Mouse (Mus musculus): ENCODE data around the gene Foxf1.
A peak's percentile ranks its signal among the peaks of the same experiment; 100 is the strongest.

Foxf1 gene

DNA sequence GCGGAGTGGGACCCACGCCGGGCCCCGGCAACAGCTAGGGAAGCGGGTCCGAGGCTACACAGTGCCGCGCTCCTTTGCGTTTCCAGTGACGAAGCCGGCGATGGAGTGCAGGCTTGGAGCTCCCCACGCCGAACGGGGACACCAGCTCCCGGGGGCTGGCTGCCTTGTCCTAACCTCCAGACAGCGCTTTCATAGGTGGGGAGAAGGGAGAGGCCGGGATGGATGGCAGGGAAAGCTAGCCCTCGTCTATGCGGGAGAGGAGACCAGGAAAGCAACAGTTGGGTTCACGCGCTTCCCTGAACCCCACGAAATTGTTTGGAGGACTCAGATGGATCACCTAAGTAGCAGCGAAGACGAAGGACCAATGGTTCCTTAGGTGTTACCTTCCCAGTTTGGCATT, 30.9 kb downstream of the Foxf1 start:
- no peak for DNase-seq (ENCODE audit: low read depth)

DNA sequence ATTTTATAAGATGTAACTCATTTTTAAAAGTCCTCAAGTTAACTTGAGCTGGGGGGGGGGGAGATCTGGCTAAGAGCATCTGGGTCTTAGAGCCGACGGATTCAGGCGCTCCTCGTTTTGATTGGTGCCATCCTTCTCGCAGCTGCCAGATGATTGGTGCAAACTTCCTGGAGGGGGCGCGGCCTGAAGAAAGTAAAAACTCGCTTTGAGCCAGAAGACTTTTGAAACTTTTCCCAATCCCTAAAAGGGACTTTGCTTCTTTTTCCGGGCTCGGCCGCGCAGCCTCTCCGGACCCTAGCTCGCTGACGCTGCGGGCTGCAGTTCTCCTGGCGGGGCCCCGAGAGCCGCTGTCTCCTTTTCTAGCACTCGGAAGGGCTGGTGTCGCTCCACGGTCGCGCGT, 31.8 kb downstream of the Foxf1 start, which contains the start of gene Foxc2:
Gene Foxc2, plus strand, starts transcription at position 224 of the 400 bp plus-strand sequence.
- DNase-seq (ENCODE audit: low read depth): peak; percentile 86

DNA sequence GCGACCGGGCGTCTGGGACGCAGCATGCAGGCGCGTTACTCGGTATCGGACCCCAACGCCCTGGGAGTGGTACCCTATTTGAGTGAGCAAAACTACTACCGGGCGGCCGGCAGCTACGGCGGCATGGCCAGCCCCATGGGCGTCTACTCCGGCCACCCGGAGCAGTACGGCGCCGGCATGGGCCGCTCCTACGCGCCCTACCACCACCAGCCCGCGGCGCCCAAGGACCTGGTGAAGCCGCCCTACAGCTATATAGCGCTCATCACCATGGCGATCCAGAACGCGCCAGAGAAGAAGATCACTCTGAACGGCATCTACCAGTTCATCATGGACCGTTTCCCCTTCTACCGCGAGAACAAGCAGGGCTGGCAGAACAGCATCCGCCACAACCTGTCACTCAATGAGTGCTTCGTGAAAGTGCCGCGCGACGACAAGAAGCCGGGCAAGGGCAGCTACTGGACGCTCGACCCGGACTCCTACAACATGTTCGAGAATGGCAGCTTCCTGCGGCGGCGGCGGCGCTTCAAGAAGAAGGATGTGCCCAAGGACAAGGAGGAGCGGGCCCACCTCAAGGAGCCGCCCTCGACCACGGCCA, 32.5 kb downstream of the Foxf1 start:
- DNase-seq (ENCODE audit: low read depth): no peak

DNA sequence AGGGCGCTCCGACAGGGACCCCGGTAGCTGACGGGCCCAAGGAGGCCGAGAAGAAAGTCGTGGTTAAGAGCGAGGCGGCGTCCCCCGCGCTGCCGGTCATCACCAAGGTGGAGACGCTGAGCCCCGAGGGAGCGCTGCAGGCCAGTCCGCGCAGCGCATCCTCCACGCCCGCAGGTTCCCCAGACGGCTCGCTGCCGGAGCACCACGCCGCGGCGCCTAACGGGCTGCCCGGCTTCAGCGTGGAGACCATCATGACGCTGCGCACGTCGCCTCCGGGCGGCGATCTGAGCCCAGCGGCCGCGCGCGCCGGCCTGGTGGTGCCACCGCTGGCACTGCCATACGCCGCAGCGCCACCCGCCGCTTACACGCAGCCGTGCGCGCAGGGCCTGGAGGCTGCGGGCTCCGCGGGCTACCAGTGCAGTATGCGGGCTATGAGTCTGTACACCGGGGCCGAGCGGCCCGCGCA, 33.0 kb downstream of the Foxf1 start:
- no peak for DNase-seq (ENCODE audit: low read depth)

DNA sequence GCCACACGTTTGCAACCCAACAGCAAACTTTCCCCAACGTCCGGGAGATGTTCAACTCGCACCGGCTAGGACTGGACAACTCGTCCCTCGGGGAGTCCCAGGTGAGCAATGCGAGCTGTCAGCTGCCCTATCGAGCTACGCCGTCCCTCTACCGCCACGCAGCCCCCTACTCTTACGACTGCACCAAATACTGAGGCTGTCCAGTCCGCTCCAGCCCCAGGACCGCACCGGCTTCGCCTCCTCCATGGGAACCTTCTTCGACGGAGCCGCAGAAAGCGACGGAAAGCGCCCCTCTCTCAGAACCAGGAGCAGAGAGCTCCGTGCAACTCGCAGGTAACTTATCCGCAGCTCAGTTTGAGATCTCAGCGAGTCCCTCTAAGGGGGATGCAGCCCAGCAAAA, 33.7 kb downstream of the Foxf1 start:
- no peak for DNase-seq (ENCODE audit: low read depth)

DNA sequence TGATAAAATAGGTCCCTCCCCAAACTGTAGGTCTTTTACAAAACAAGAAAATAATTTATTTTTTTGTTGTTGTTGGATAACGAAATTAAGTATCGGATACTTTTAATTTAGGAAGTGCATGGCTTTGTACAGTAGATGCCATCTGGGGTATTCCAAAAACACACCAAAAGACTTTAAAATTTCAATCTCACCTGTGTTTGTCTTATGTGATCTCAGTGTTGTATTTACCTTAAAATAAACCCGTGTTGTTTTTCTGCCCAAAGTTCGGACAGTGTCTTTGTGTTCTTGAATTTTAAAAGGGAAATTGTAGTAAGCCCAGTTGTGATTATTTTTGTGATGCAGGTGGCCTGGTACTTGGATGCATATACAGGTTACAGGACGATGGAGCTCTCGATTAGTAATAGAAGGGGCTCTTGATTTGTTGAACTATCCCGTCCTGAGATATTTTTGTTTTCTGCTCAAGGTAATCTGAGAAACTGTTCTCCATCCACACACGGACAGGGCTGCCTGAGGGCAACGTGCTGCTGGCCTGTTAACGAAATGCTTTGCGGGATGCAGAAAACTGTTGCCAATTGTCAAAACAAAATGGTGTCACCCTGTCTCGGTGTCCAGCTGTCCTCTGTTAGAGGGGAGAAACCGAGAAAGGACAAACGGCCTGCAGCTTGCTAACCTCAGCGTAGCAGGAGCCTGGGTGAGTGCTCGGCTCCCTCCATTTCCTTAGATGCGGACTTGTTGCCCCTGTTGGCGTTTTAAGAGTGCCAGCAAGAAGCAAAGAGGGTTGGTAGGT, 34.6 kb downstream of the Foxf1 start:
- no peak for DNase-seq (ENCODE audit: low read depth)

DNA sequence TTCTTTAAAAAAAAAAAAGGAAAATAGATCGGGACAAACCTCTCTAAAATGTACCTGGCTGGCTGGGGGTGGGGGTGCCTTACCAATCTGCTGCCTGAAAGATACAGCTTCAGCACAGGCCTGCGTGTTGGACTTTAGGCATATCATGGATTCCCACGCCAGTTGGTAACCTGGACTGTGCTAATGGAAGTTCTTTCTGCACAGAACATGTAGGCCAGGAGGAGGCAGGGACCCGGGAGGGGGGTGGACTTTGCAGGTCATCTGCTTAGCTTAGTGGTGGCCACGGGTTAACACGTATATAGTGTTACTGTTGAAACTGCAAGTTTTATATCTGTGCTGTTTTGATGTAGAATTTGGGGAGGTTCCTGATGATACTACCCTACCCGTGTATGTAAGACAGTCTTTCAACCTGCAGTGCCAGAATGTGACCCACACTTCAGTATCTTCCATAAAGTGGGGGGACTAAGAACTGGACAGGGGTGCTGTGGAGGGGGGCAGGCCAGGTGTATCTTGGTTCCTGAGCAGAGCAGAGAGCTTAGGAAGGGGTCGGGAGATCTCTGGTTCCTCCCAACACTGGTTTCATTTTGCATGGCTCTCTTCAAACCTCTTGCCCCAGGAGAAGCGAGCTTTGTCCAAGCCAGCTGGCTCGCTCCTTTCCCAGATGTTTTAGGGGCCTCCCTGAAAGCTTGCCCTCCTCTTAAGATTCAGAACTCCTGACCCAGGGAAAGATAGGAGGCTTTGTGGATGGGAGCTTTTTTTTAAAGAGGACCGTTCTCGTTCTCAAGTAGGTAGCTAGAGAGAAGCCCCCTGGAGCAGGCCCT, 35.7 kb downstream of the Foxf1 start:
- no peak for DNase-seq (ENCODE audit: low read depth)

DNA sequence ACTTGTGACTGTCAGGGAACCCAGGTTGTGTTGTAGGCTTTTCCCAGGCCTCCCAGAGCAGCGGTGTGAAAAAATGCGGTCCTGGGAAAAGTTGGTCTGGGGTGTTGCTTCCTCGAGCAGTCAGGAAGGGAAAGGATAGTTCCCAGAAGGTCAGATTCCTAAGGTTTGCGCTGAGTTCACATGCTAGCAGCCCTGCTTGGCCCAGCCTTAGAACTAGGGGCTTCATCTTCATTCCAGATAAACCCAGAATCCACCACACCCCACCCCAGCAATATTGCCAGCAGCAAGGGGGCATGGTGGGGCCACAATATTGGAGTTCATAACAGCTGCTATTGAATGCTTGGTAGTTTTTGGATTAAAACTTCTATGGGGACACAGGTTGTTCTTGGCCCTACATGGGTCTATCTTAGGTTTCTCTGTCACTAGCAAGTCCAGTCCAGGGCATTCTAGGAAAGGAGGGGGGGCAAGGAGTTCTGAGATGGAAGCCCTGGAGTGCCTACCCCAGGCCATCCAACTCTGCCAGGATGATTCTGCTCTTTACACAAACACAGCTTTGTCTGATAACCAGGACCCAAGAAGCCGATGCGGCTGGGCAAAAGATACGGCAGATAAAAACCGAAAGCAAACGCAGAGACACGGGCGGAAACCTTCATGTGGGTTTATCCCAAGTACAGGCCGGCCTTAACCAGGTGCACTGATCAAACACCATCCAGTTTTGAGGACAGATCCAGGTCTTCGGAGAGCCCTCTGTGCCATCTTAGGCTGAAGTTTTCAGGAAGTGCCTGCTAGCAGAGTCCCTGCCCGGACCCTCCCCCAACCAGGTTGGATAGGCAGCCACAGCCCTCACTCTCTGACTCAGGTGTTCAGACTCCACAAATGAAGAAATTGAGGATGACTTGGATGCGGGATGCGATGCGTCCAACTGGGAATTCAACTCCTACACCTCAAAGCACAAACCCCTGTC, 36.6 kb downstream of the Foxf1 start:
- DNase-seq (ENCODE audit: low read depth): no peak

DNA sequence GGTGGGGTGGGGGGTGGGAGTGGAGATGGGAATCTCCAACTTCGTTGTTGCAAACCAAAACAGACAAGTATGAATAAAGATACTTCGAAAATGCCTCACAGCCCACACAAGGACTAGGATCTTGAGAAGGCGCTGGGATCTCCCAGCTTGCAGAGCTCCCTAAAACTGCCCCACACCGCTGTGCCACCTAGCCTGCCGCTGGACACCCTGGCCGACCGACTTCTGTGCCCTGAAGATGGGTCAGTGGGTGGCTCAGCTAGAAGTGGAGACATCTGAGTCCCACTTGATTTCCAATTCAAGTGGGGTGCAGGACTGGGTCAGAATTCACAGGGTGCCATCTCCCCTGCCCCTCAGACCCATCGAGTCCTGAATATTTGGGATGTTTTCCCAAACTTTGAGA, 37.5 kb downstream of the Foxf1 start:
- DNase-seq (ENCODE audit: low read depth): no peak

DNA sequence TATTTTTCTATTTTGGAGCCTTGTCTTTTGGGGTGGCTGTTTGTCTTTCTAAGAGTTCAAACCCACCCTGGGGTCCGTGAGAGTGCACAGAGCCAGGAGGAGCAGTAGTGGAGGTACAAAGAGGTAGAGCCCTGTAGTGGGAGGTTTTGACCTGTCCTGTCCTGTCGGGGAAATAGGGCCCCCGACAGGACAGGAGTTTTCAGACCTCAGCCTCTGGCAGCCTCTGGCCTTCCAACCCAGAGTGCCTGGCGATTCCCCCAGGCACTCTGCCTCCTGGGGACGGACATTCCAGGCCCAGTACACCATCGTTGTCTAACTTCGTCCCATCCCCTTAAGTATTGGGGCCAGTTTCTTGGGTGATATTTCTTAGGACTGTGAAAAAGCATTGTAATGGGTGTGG, 38.2 kb downstream of the Foxf1 start:
- DNase-seq (ENCODE audit: low read depth): no peak

DNA sequence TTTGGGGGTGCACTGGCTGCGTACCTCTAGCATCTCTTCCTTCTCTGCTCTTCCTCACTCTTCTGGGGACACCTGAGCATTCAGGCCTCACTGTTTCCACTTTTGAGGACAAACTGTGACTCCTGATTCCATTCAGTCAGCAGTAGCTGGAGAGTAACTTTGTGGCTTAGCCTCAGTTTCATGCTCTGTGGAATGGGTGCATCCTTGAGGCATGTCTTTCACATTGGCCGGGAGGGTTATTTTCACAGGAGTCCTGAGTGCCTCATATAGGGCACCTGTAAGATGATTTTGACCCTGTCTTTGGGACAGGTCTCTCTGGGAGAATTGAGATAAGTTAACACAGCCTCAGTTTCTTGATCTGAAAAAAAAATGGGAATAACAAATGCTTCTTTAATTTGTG, 38.9 kb downstream of the Foxf1 start:
- no peak for DNase-seq (ENCODE audit: low read depth)

DNA sequence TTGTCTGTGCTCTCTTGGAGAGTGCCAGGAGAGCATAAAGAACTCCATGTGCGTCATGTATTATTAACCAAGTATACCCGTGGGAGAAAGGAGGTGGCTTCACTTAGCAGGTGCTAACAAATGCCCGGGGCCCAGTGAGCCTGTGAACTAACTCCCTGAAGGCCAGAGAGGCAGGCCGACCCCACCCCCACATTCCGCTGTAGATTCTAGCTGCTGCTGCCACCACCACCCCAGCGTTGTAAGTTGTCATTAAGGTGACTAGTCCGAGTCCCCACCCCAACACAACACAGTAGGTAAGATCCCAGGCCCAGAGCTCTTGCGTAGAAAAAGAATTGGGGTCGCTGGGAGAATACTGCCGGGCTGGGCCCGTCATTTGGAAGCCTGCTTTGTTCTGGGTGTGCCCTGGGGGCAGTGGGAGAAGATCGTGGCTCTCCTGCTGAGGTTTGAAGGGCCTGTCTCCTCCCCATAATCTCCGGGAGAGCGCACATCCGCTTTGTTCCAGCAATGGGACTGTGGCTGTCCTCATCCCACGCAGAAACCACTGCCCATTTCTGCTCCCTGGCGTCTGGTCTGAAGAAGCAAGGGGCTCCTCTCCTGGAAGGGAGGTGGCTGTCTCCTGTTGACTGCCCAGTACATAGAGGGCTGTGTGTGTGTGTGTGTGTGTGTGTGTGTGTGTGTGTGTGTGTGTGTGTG, 40.5 kb downstream of the Foxf1 start:
- DNase-seq (ENCODE audit: low read depth): no peak

DNA sequence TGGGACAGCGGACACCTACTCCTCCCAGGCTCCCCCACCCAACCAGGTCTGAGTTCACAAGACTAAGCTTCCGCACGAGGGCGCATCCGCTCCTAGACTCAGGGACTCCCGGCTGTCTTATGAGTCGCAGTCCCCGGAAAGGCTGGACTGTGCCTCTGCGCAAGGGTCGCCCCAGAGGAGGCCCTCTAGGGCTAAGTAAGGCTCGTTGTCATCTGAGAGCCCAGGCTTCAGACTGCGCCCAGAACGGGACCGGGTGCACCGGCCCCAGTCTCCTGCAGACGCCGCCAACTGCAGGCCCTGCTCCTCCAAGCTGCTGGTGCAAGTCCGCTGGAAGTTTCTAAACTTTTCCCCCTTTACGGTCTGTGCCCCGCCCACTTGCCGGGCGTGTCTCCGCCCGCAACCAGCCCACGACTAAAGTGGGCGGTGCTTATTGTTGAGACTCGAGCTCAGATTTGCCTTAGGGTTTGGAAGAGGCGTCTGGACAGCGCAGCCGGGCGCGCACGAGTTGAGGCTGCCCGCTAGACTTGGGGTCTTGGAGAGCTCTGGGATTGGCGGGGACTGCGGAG, 41.2 kb downstream of the Foxf1 start:
- peak; percentile 91 for DNase-seq (ENCODE audit: low read depth)

DNA sequence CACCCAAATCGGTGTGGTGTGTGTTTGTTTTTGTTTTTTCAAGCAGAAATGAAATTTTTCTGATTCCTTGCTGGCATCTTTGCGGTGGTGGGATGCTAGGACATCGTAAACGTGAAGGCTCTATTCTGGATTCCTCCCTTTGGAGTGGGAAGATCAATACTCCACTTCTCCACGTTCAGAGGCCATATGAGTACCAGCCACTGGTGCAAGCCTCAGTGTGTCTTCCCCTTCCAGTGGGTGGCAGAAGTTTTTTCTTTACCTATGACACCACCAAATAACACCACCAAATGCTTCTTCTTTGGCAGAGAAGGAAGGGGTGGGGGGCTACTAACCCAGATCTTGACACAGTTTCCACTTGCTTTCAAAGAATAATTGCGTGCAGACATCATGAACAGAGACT, 42.0 kb downstream of the Foxf1 start:
- DNase-seq (ENCODE audit: low read depth): no peak

DNA sequence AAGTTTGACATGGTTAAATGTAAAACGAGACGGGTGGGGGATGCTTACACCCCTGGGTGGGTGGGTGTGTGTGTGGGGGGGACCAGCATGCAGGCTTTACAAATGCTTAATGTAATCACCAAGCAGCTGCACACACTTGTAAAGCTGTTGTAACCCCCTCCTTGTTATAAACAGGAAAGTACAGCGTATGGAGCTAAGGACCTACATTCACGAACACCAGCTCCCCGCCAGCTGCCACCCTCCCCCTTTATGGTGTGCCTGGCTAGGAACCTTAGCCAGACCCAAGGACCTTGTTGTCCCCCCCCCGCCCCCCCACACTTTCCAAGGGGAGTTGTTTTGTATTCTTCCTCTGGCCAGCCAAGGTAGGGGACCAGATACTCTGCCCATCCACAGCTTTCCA, 42.5 kb downstream of the Foxf1 start:
- no peak for DNase-seq (ENCODE audit: low read depth)

DNA sequence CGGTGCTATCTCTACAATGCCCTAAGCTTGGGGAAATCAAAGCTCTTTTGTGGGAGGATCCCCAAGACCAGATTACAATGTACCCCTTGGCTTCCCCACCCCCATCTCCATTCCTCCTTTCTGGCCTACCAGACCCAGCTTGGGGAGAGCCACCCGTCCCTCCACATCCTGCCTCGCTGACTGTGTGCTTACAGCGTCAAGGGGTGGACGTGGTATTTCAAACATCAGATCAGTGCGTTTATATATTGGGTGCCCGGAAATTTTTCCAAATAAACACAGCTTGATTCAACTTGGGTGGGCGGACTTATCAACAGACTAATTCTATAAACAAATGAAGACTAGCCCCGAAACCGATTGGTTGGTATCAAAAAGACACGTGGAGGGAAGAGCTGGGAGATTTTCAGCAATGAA, 43.1 kb downstream of the Foxf1 start:
- no peak for DNase-seq (ENCODE audit: low read depth)

DNA sequence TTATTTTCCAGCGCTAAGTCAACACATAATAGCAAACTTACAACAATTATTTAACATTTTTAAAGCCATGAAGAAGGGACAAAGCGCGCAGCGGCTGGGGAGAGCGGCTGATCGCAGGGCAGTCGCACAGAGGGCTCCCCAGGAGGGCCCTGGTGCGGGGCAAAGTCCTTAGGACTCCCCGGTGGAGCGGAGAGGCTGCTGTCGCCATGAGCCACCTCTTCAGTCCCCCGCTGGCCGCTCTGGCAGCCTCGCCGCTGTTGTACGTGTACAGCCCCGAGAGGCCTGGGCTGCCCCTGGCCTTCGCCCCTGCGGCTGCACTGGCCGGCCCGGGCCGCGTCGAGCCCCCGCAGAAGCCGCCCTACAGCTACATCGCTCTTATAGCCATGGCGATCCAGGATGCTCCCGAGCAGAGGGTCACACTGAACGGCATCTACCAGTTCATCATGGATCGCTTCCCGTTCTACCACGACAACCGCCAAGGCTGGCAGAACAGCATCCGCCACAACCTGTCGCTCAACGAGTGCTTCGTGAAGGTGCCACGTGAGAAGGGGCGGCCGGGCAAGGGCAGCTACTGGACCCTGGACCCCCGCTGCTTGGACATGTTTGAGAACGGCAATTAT, 43.7 kb downstream of the Foxf1 start, which contains the start of gene Foxl1:
Gene Foxl1, plus strand, starts transcription at position 185 of the 620 bp plus-strand sequence.
- no peak for DNase-seq (ENCODE audit: low read depth)

DNA sequence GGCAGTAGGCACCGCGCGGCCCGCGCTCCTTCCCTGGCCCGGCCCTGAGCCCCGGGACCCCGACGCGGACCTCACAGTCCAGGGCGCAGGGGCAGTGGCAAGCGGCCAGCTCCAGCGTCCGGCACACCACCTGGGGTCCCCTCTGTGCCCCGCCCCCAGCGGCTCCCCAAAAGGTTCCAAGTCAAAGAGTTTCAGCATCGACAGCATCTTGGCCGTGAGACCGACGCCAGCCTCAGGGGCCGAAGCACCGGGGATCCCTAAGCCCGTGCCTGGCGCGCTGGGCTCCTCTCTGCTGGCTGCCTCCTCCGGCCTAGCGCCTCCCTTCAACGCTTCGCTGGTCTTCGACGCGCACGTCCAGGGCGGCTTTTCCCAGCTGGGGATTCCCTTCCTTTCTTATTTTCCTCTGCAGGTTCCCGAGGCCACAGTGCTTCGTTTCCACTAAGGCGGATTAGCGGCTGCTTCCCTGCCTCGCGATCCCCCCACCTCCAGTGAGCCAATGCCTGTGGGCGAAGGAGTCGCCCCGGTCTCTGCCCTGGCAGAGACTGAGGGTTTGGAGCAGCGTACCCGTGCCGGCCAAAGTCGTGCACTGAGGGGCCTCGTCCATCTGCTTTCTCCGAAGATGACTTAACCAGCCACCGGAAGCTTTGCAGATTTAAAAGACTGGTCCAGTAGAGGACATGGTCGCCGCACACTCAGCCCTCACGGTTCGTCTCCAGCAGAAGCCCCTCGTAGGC, 44.5 kb downstream of the Foxf1 start:
- no peak for DNase-seq (ENCODE audit: low read depth)

DNA sequence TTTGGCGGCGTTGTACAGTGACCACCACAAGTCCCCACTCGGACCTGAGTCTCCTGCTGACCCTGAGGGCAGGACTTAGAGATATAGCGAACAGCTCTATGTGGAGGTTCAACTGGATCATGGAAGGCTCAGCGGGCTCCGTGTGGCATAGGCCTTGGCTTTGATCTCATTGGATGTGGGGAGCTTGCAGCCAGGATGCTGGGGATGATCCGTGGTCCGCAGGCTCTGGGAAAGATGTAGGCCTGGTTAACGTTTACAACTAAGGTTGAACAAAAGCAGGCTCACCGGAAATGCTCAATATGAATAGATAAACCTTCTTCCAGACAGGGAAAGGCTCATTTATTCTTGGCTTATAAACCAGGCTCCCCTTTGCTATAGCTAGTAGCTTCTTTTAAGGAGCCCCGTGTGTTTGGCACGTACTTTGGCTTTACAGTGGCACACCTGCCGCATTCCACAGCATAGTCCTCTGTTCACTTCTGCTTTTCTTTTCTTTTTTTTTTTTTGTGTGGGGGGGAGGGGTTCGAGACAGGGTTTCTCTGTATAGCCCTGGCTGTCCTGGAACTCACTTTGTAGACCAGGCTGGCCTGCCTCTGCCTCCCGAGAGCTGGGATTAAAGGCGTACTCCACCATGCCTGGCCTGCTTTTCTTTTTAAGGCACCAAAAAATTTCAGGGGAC, 45.2 kb downstream of the Foxf1 start:
- DNase-seq (ENCODE audit: low read depth): no peak
